Mouse (Mus musculus) liver, embryonic 13.5 days (tissue): ENCODE data around the gene Efna3. TPM values are rescaled to one million over a fixed set of nuclear protein-coding genes. Genes with fewer than 3 reads are reported as not detected.
A peak's percentile ranks its signal among the peaks of the same experiment; 100 is the strongest.

Experiments used
- ATAC-seq: fragments of 200-750 bp; cut with Nextera tagmentation; 2 replicates; pipeline ENCODE4 v1.8.0; 2017; ENCODE audit warnings: low read depth, mild to moderate bottlenecking, moderate number of reproducible peaks, moderate library complexity
- DNase-seq: peaks from one replicate; pipeline ENCODE4 v3.0.0; 2022
- H3K27ac ChIP-seq: fragments of 300-500 bp; sonication (generic); 2 replicates; pipeline ENCODE4 v1.5.1; 2015; ENCODE audit warnings: moderate library complexity, mild to moderate bottlenecking, inconsistent platforms
- H3K27me3 ChIP-seq: fragments of 300-500 bp; sonication (generic); 2 replicates; pipeline ENCODE4 v1.6.1; 2015; ENCODE audit warnings: mild to moderate bottlenecking, inconsistent platforms
- H3K36me3 ChIP-seq: fragments of 300-500 bp; sonication (generic); 2 replicates; pipeline ENCODE4 v1.6.1; 2015; ENCODE audit warnings: mild to moderate bottlenecking, inconsistent platforms
- H3K4me1 ChIP-seq: fragments of 300-500 bp; sonication (generic); replicated peaks from 2 replicates; pipeline ENCODE4 v1.6.1; 2015; ENCODE audit warnings: inconsistent platforms
- H3K4me2 ChIP-seq: fragments of 300-500 bp; sonication (generic); 2 replicates; pipeline ENCODE4 v1.6.1; 2015; ENCODE audit warnings: inconsistent platforms, mild to moderate bottlenecking, moderate library complexity
- H3K4me3 ChIP-seq: fragments of 300-500 bp; sonication (generic); replicated peaks from 2 replicates; pipeline ENCODE4 v1.5.1; 2015; ENCODE audit warnings: mild to moderate bottlenecking, inconsistent platforms
- H3K9ac ChIP-seq: fragments of 300-500 bp; sonication (generic); 2 replicates; pipeline ENCODE4 v1.6.1; 2015; ENCODE audit warnings: mild to moderate bottlenecking, inconsistent platforms
- H3K9me3 ChIP-seq: fragments of 300-500 bp; sonication (generic); replicated peaks from 2 replicates; pipeline ENCODE4 v1.6.1; 2016; ENCODE audit warnings: inconsistent platforms
- WGBS: fragments of 180-500 bp; shearing (Covaris S2); methylation state at CpG from one replicate; pipeline ENCODE4 v1.1.7; 2015; ENCODE audit not compliant: insufficient replicate concordance; 5-methylcytosine and 5-hydroxymethylcytosine counted together
- polyA plus RNA-seq: library from polyadenylated mRNA; unstranded; fragments of >200 nt; fragmentation: Nextera tagmentation; extraction: Ambion mirVana; gene quantifications from 2 replicates; pipeline ENCODE4 v1.2.1, GENCODE M21; 2015

Gene Efna3
- polyA plus RNA-seq, 1 experiment from 2014 or later, result 0.32 TPM

DNA sequence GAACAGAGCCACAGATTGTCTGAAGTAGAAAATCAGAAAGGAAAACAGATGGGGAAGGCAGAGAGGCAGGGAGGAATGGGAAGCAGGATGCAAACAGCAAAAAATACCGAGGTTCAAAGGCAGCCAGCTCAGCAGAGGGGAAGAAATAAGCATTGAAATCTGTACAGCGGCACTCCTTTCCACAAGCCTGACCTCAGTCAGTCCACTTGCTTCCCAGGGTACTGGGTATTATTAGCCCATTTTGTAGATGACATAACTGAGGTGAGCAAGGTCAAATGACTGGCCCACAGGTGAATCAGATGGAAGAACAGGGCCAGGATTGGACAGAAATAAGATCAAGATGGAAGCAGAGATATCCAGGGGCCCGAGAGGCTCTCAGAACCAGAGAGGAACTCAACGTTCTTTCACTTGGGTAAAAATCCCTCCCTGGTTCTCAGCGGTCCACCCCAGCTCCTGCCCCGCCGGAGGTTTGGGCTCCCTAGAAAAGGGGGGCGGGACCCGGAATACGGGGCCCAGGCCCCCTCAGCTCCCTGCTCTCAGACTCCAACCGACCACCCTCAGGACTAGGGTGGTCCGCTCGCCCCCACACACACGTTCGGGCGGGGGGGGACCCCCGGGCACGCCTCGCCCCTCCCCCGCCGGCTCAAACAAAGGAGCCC, 14.4 kb upstream of the Efna3 start:
- Histone ChIP-seq H3K9me3 (no peaks in the 10 kb centered on the region), H3K4me1 (peaks cover 24% of the 10 kb centered on the region), H3K4me3 (peak overlapping the region; percentile 65), H3K27ac (no peak overlapping the region), H3K9ac (peak overlapping the region; percentile 64), H3K36me3 (no peaks in the 10 kb centered on the region), H3K4me2 (peak overlapping the region; percentile 80), H3K27me3 (peaks cover 61% of the 10 kb centered on the region)
- WGBS, result 3% methylated on average over 21 of the region's 21 CpGs
- DNase-seq (no peak), ATAC-seq (no peak)

DNA sequence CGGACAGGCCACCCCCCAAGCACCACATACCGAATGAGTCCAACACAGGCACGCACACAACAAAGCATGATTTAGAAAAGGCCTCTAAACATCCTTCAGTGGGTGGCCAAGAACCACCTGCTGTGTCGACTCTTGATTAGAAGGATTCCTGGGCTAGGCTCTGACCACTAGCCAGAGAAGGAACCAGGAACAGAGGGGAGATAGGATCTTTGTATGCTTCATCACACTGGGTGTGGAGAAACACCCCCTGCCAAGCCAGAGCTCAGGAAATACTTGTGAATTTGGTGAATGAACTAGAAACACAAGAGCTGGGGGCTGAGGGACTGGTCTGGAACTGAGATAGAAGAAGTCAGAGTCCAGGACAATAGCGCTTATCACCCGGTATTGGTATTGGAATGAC, 13.8 kb upstream of the Efna3 start:
- Histone ChIP-seq H3K4me3 (no peak overlapping the region), H3K4me2 (0 out of 2 replicates have a peak overlapping the region, but pooled peaks have one; percentile 80), H3K9ac (no peak overlapping the region), H3K9me3 (no peaks in the 10 kb centered on the region), H3K27ac (no peak overlapping the region), H3K36me3 (no peaks in the 10 kb centered on the region), H3K27me3 (peaks cover 64% of the 10 kb centered on the region), H3K4me1 (peaks cover 24% of the 10 kb centered on the region)
- ATAC-seq (no peak), DNase-seq (no peak)
- WGBS, result 29% methylated on average over 6 of the region's 6 CpGs

DNA sequence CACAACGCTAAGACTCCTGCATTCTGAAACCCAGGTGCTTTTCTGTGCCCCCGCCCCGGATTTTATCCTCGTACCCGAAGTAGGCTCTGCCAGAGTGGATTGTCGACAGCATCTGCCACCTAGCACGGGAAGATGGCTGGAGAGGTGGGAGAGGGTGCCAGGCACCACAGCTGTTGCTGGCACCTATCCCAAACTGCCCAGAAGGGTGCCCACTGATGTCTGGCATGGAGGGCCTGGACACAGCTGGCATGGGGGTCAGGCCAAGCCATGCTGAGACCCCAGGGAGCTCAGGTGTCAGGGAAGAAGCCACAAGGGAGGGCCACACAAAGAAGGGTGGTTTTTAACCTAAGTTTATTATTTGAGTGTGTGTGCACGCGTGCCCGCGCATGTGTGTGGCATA, 10.3 kb upstream of the Efna3 start:
- Histone ChIP-seq H3K27me3 (peaks cover 79% of the 10 kb centered on the region), H3K36me3 (no peaks in the 10 kb centered on the region), H3K9me3 (no peaks in the 10 kb centered on the region), H3K27ac (no peak overlapping the region), H3K9ac (no peak overlapping the region), H3K4me2 (no peak overlapping the region), H3K4me3 (no peak overlapping the region), H3K4me1 (peaks cover 14% of the 10 kb centered on the region)
- WGBS, result 78% methylated on average over 11 of the region's 11 CpGs
- DNase-seq (no peak), ATAC-seq (no peak)

DNA sequence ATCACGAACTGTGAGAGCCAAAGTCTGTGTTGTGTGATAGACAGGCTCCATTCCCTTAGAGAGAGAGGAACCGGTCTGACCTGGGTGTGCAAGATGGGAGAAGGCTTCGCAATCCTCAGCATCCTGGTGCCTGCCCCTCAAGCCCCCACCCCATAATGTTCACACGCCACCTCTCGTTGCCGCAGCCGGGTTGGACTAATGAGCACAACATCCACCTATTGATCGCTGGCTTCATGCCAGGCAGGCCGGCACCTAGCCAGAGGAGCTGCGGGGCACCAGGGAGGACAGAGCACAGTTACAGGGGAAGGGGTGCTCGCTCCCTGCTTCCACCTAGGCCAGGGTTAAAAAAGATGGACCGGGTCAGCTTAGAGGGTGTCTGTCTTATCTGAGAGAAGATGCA, 9.7 kb upstream of the Efna3 start:
- H3K4me1 ChIP-seq, result peaks cover 8% of the 10 kb centered on the region
- no peak overlapping the region for H3K4me3 ChIP-seq
- 60% methylated on average over 12 of the region's 12 CpGs for WGBS
- no peak overlapping the region for H3K9ac ChIP-seq
- peaks cover 80% of the 10 kb centered on the region for H3K27me3 ChIP-seq
- H3K36me3 ChIP-seq, result no peaks in the 10 kb centered on the region
- no peak overlapping the region for H3K4me2 ChIP-seq
- DNase-seq (no peak), ATAC-seq (no peak)
- no peaks in the 10 kb centered on the region for H3K9me3 ChIP-seq
- no peak overlapping the region for H3K27ac ChIP-seq

DNA sequence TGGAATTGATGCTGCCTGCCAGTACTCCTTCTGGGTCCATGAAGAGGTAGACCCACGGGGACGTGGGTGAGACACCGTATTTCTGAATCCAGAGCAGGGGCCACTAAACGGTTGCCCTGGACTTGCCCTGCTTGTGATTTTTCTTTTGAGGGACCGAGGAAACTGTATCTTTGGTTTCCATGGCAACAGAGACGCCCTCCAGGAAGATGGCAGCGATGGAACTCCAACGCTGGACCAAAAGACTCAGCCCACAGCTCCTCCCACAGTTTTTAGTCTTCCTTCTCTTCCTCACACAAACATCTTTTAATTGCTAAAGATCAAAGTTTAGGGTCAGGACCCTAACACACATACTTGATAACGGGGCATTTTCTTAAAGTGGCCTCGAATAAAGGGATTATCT, 9.2 kb upstream of the Efna3 start:
- DNase-seq, result no peak
- Histone ChIP-seq H3K27ac (no peak overlapping the region), H3K9me3 (no peaks in the 10 kb centered on the region), H3K4me3 (no peak overlapping the region), H3K27me3 (peaks cover 80% of the 10 kb centered on the region), H3K36me3 (no peaks in the 10 kb centered on the region), H3K4me1 (peaks cover 4% of the 10 kb centered on the region), H3K4me2 (no peak overlapping the region), H3K9ac (no peak overlapping the region)
- 58% methylated on average over 10 of the region's 10 CpGs for WGBS
- ATAC-seq, result no peak

DNA sequence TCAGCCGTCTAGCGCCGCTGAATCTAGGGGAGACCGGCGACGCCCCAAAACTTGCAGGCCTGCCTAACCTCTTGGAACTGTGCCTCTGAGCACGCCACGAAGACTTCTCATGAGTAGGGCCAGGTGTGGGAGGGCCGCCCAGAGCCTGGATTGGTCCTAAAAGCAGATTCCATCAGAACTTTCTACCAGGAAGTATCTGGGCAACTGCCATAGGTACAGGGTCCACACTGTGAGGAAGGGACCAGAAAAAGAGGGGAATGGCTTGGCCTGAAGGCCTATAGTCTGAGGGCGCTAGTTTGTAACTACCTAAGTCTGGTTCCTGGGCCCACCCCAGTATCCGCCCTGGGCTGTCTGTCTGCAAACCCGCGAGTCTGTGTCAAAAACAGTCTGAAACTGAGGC, 8.8 kb upstream of the Efna3 start:
- no peak for ATAC-seq
- no peak for DNase-seq
- Histone ChIP-seq H3K4me1 (peaks cover 3% of the 10 kb centered on the region; the same call in 1 of the 2 replicates), H3K4me2 (no peak overlapping the region), H3K4me3 (no peak overlapping the region), H3K27me3 (peaks cover 82% of the 10 kb centered on the region), H3K27ac (no peak overlapping the region), H3K36me3 (no peaks in the 10 kb centered on the region), H3K9me3 (no peaks in the 10 kb centered on the region), H3K9ac (no peak overlapping the region)
- WGBS, result 59% methylated on average over 13 of the region's 13 CpGs

DNA sequence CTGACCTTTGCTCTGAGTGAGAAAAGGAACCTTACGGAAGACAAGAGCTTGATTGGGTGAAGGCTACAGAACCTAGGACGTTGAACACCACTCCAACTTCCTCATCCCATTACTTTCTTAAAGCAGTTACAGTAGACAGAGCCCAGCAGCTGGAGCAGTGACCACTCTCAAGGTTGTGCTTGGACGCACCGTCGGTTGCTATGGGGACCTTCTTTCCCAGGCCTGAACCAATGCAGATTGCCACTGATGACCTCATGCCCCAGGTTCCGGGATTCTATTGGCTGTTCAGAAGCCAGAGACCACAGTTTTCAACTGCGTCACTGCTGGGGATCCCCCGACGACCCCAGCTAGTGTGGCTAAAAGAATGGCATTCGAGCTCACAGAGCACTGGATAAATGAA, 8.2 kb upstream of the Efna3 start:
- H3K4me3 ChIP-seq, result no peak overlapping the region
- no peaks in the 10 kb centered on the region for H3K36me3 ChIP-seq
- H3K4me1 ChIP-seq, result 0 out of 2 replicates have a peak, but pooled peaks cover 5% of the 10 kb centered on the region
- no peak overlapping the region for H3K4me2 ChIP-seq
- H3K9ac ChIP-seq, result no peak overlapping the region
- H3K27ac ChIP-seq, result no peak overlapping the region
- no peak for DNase-seq
- H3K27me3 ChIP-seq, result peaks cover 80% of the 10 kb centered on the region
- H3K9me3 ChIP-seq, result no peaks in the 10 kb centered on the region
- WGBS, result 21% methylated on average over 10 of the region's 10 CpGs
- ATAC-seq, result no peak

DNA sequence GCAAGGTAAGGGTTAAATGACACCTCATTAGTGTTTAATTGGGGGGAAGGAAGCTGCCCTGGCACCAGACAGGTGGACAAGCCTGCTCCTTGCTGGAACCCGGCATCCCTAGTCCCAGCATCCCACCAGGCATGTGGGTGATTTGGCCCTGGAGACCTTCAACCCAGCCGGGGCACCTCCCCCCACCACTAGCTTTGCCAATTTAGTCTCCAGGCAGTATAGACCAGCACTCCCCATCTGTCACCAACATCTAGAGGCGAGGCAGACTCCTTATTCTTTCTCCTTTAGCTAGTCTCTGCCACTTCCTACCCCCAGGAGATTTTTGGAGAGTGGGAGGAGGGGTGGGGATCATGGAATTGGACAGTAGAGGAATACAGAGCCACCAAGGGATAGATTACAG, 7.6 kb upstream of the Efna3 start:
- no peak overlapping the region for H3K4me3 ChIP-seq
- H3K9me3 ChIP-seq, result no peaks in the 10 kb centered on the region
- H3K4me1 ChIP-seq, result 0 out of 2 replicates have a peak, but pooled peaks cover 8% of the 10 kb centered on the region
- no peak overlapping the region for H3K9ac ChIP-seq
- DNase-seq (no peak), ATAC-seq (no peak)
- no peaks in the 10 kb centered on the region for H3K36me3 ChIP-seq
- WGBS, result 52% methylated on average over 3 of the region's 3 CpGs
- no peak overlapping the region for H3K4me2 ChIP-seq
- H3K27me3 ChIP-seq, result peaks cover 81% of the 10 kb centered on the region
- no peak overlapping the region for H3K27ac ChIP-seq

DNA sequence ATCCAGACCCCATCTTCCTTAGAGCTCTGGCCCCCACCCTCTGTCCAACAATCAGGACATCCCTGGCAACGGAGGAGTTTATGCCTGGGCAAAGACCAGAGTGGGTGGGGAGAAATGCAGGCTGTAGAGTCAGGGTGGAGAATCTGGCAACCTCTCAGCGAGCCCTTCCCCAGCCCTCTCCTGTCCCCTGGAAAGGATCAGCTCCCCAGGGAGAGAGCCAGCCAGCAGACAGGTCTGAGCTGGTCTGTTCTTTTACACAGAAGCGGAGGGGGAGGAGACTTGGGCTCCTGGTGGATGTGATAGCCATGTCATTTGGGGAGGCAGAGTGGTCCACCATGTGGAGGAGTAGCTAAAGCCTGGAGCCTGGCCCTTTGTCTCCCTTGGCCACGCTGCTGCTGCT, 5.9 kb upstream of the Efna3 start:
- Histone ChIP-seq H3K27me3 (peaks cover 83% of the 10 kb centered on the region), H3K4me1 (0 out of 2 replicates have a peak, but pooled peaks cover 8% of the 10 kb centered on the region), H3K4me2 (no peak overlapping the region), H3K9me3 (no peaks in the 10 kb centered on the region), H3K36me3 (no peaks in the 10 kb centered on the region), H3K9ac (no peak overlapping the region), H3K27ac (no peak overlapping the region), H3K4me3 (no peak overlapping the region)
- no peak for ATAC-seq
- no peak for DNase-seq
- WGBS, result 24% methylated on average over 4 of the region's 4 CpGs

DNA sequence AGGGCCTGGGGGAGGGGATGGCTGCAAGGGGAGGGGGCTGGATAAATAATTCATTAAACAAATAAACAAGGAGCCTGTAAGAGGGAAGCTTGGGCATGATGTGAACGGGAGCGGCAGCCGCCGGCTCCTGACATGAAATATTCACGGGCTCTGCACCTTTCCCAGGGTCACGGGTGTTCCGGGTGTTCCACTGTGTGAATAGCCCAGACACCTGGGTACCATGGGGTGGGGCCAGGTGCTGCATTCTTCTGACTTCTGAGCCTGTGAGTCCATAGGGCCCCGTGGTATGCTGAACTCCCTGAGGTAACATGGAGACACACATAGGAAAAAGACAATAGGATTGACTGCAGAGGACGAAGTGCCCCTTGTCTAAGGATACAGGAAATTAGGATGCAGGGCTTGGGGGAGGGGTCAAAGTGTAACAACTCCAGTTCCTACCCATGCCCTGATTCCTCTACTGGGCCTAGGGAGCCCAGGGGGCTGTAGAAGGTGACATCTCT, 4.7 kb upstream of the Efna3 start:
- Histone ChIP-seq H3K4me1 (peaks cover 10% of the 10 kb centered on the region), H3K9ac (no peak overlapping the region), H3K9me3 (no peaks in the 10 kb centered on the region), H3K27ac (no peak overlapping the region), H3K27me3 (peaks cover 83% of the 10 kb centered on the region), H3K4me2 (no peak overlapping the region), H3K4me3 (no peak overlapping the region), H3K36me3 (no peaks in the 10 kb centered on the region)
- DNase-seq (no peak), ATAC-seq (no peak)
- WGBS, result 54% methylated on average over 9 of the region's 9 CpGs

DNA sequence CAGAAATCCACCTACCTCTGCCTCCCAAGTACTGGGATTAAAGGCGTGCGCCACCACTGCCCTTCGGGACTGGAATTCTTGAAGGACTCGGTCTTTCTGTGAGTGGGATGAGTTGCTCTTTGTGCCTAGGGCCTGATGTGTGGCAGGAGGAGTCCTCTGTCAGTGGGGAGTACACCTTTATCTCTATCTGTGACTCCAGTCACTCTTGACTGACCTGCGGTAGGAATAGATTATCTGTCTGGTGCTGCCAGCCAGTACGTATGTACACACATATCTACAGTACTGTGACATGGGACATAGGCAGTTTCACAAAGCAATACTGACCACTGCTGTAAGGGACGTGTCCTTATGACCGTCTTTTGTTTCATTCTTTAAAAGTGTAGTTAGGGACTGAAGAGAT, 3.1 kb upstream of the Efna3 start:
- Histone ChIP-seq H3K4me2 (no peak overlapping the region), H3K4me3 (no peak overlapping the region), H3K4me1 (peaks cover 25% of the 10 kb centered on the region), H3K27me3 (peaks cover 90% of the 10 kb centered on the region), H3K27ac (no peak overlapping the region), H3K9ac (no peak overlapping the region), H3K36me3 (no peaks in the 10 kb centered on the region), H3K9me3 (no peaks in the 10 kb centered on the region)
- 56% methylated on average over 8 of the region's 8 CpGs for WGBS
- no peak for ATAC-seq
- DNase-seq, result no peak

DNA sequence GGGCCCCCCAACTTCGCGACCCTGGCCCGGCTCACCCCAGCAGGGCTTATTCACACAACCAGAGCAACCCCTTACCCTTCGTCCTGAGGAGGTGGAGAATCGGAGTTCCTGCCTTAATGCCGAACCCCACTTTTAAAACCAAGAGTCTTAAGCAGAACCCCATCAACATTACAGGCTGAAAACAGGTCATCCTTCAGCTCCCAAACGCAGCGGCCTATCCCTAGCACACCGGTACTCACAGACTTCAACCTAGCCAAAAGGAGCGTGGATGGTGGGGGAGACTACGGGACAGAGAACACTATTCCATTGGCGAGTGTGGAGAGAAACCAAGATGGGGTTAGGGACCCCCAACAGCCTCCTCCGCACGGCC, 649 bp downstream of the Efna3 start:
- peaks cover 43% of the 10 kb centered on the region for H3K4me1 ChIP-seq
- H3K9me3 ChIP-seq, result no peaks in the 10 kb centered on the region
- H3K4me2 ChIP-seq, result peak overlapping the region; percentile 66
- H3K36me3 ChIP-seq, result no peaks in the 10 kb centered on the region
- ATAC-seq, result no peak
- H3K27me3 ChIP-seq, result peaks cover 96% of the 10 kb centered on the region
- no peak for DNase-seq
- H3K27ac ChIP-seq, result no peak overlapping the region
- peak overlapping the region; percentile 47 for H3K4me3 ChIP-seq
- peak overlapping the region; percentile 31 for H3K9ac ChIP-seq
- WGBS, result 4% methylated on average over 14 of the region's 14 CpGs
